In the genomic region with DNA sequence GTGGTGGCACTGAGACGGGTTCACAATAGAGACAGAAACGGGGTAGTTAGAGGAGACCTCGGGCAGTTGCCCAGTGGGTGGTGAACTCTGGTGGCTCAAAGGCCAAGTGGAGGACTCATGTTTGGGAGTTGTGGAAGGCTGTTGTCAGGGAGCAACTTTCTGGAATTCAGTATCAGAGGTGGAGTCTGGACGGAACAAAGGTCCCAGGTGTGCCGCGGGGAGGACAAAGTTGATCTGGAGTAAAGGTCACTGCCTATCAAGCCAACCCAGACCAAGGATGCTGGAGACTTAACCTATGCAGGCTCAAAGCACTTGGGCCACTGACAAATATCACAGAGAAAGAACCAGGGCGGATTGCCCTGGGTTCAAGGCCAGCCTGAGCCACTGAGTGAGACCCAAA, we compare ENCODE assay signal across 31 mouse cellular contexts. TPM values are rescaled to one million over a fixed set of nuclear protein-coding genes. Genes with fewer than 3 reads are reported as not detected.
DNase-seq lines count a peak whose midpoint lies in the region; ATAC-seq and TF ChIP-seq lines count a peak whose summit lies in the region.
"Had no signal": no experiment of that assay in that cellular context is flagged by ENCODE, and none has a peak within 500 bp of the region (broad histone marks: within the 10 kb centered on the region; RNA-seq: fewer than 3 reads in every experiment).

No protein-coding gene starts in this region.

- H3K36me3 ChIP-seq in kidney, adult 2 months (ENCODE audit: control insufficient read depth, insufficient read depth, low read length), result no peaks in the 10 kb centered on the region
- no peaks in the 10 kb centered on the region for H3K36me3 ChIP-seq in liver, embryonic 16.5 days (ENCODE audit: control insufficient read depth, insufficient read depth)
- H3K36me3 ChIP-seq in intestine, embryonic 16.5 days (ENCODE audit: control insufficient read depth, insufficient read depth, low read length), result no peaks in the 10 kb centered on the region
- no peaks in the 10 kb centered on the region for H3K36me3 ChIP-seq in stomach, postnatal 0 days (ENCODE audit: control insufficient read depth, insufficient read depth, low read length)
- no peaks in the 10 kb centered on the region for H3K36me3 ChIP-seq in thymus, adult 2 months (ENCODE audit: control insufficient read depth, insufficient read depth, low read length)
- H3K36me3 ChIP-seq: embryonic facial prominence, embryonic 12.5 days; embryonic facial prominence, embryonic 15.5 days; G1E; heart, embryonic 10.5 days; heart, embryonic 13.5 days; hindbrain, embryonic 13.5 days had no signal

- H3K4me2 ChIP-seq in liver, embryonic 16.5 days (ENCODE audit: low read depth, low read length), result no peak overlapping the region
- H3K4me2 ChIP-seq in intestine, embryonic 16.5 days (ENCODE audit: low read depth, low read length), result no peak overlapping the region
- H3K4me2 ChIP-seq in stomach, postnatal 0 days (replicated peaks; ENCODE audit: low read depth), result no peak overlapping the region
- H3K4me2 ChIP-seq: embryonic facial prominence, embryonic 12.5 days; embryonic facial prominence, embryonic 15.5 days; heart, embryonic 13.5 days; hindbrain, embryonic 13.5 days had no signal

- no peak for TF ChIP-seq POLR2A in kidney, adult 2 months (IDR thresholded peaks at IDR 0.05; ENCODE audit: low read depth, low read length)
- no peak for TF ChIP-seq POLR2A in thymus, adult 2 months (IDR thresholded peaks at IDR 0.05; ENCODE audit: control insufficient read depth, extremely low read depth, insufficient read depth, low read length, poor library complexity)

- no peak overlapping the region for H3K4me3 ChIP-seq in kidney, adult 2 months (ENCODE audit: insufficient read depth, low read depth, low read length)
- no peak overlapping the region for H3K4me3 ChIP-seq in liver, embryonic 16.5 days (ENCODE audit: low read depth, low read length)
- no peak overlapping the region for H3K4me3 ChIP-seq in intestine, embryonic 16.5 days (ENCODE audit: low read length)
- H3K4me3 ChIP-seq in stomach, postnatal 0 days (ENCODE audit: low read depth, low read length), result no peak overlapping the region
- no peak overlapping the region for H3K4me3 ChIP-seq in thymus, adult 2 months (ENCODE audit: control insufficient read depth, insufficient read depth, low read length)
- H3K4me3 ChIP-seq: embryonic facial prominence, embryonic 12.5 days; embryonic facial prominence, embryonic 15.5 days; heart, adult 2 months; heart, embryonic 10.5 days; heart, embryonic 13.5 days; hindbrain, embryonic 13.5 days had no signal

- 69% methylated on average over 7 of the region's 7 CpGs for WGBS in kidney, adult 2 months
- 71% methylated on average over 7 of the region's 7 CpGs for WGBS in liver, embryonic 16.5 days (ENCODE audit: insufficient replicate concordance)
- WGBS in intestine, embryonic 16.5 days, result 79% methylated on average over 7 of the region's 7 CpGs
- WGBS in stomach, postnatal 0 days, result 83% methylated on average over 7 of the region's 7 CpGs
- 97% methylated on average over 7 of the region's 7 CpGs for WGBS in thymus, adult 2 months

- TF ChIP-seq CTCF in kidney, adult 2 months (conservative IDR thresholded peaks at IDR 0.05; ENCODE audit: insufficient read depth, insufficient read length, low read depth, low read length), result no peak
- no peak for TF ChIP-seq CTCF in stomach, postnatal 0 days (IDR thresholded peaks at IDR 0.05; ENCODE audit: low read depth)
- TF ChIP-seq CTCF in thymus, adult 2 months (IDR thresholded peaks at IDR 0.05; ENCODE audit: borderline replicate concordance, control insufficient read depth, extremely low read depth, insufficient read depth, low read length, poor library complexity), result no peak

- no peaks in the 10 kb centered on the region for H3K4me1 ChIP-seq in kidney, adult 2 months (ENCODE audit: control insufficient read depth, insufficient read depth, low read length)
- no peaks in the 10 kb centered on the region for H3K4me1 ChIP-seq in liver, embryonic 16.5 days (ENCODE audit: control insufficient read depth, low read depth, low read length)
- H3K4me1 ChIP-seq in intestine, embryonic 16.5 days (ENCODE audit: control insufficient read depth, insufficient read depth, low read length), result no peaks in the 10 kb centered on the region
- no peaks in the 10 kb centered on the region for H3K4me1 ChIP-seq in stomach, postnatal 0 days (replicated peaks; ENCODE audit: control insufficient read depth, insufficient read depth)
- H3K4me1 ChIP-seq in thymus, adult 2 months (replicated peaks; ENCODE audit: control insufficient read depth, insufficient read depth, low read length), result no peaks in the 10 kb centered on the region
- H3K4me1 ChIP-seq: embryonic facial prominence, embryonic 12.5 days; embryonic facial prominence, embryonic 15.5 days; heart, embryonic 10.5 days; heart, embryonic 13.5 days; hindbrain, embryonic 13.5 days had no signal

- ATAC-seq in liver, embryonic 16.5 days (ENCODE audit: low read depth), result peak; percentile 60
- peak; percentile 84 for ATAC-seq in intestine, embryonic 16.5 days
- ATAC-seq in stomach, postnatal 0 days (ENCODE audit: low FRiP score, low TSS enrichment), result peak; percentile 88
- ATAC-seq: forebrain, embryonic 14.5 days; forebrain, postnatal 0 days; hindbrain, postnatal 0 days; Patski had no signal

- DNase-seq in kidney, adult 2 months, result peak; percentile 12
- DNase-seq in kidney, postnatal 4 days, result no peak
- DNase-seq in liver, result no peak
- DNase-seq in stomach, postnatal 0 days (ENCODE audit: low spot score), result peak; percentile 70
- no peak for DNase-seq in thymus, adult 2 months
- DNase-seq in spleen, adult 12 weeks (ENCODE audit: low spot score), result no peak
- DNase-seq: adrenal gland, postnatal 10 days; adrenal gland, postnatal 36 days; B cell, adult 2 months; cerebellum, adult 18-20 months; cerebellum, adult 9-10 months; cerebellum, postnatal 14 days; forebrain, postnatal 0 days; gastrocnemius, postnatal 25 days; heart, adult 2 months; heart, postnatal 14 days had no signal

- H3K27me3 ChIP-seq in kidney, adult 2 months (replicated peaks; ENCODE audit: control insufficient read depth, insufficient read depth, low read length), result no peaks in the 10 kb centered on the region; the same call in 1 of the 2 replicates
- no peaks in the 10 kb centered on the region for H3K27me3 ChIP-seq in liver, embryonic 16.5 days (ENCODE audit: control insufficient read depth, insufficient read depth, low read depth, low read length)
- no peaks in the 10 kb centered on the region for H3K27me3 ChIP-seq in intestine, embryonic 16.5 days (replicated peaks; ENCODE audit: control insufficient read depth, insufficient read depth, low read length)
- no peaks in the 10 kb centered on the region for H3K27me3 ChIP-seq in stomach, postnatal 0 days (ENCODE audit: control insufficient read depth, insufficient read depth, low read length)
- H3K27me3 ChIP-seq in thymus, adult 2 months (ENCODE audit: control insufficient read depth, insufficient read depth, low read length), result no peaks in the 10 kb centered on the region
- H3K27me3 ChIP-seq: CH12.LX; embryonic facial prominence, embryonic 12.5 days; embryonic facial prominence, embryonic 15.5 days; heart, embryonic 13.5 days; hindbrain, embryonic 13.5 days had no signal

- H3K9ac ChIP-seq in liver, embryonic 16.5 days (ENCODE audit: low read depth, low read length), result no peak overlapping the region
- H3K9ac ChIP-seq in intestine, embryonic 16.5 days (ENCODE audit: low read depth, low read length), result no peak overlapping the region
- no peak overlapping the region for H3K9ac ChIP-seq in stomach, postnatal 0 days (ENCODE audit: low read length)
- H3K9ac ChIP-seq: embryonic facial prominence, embryonic 12.5 days; embryonic facial prominence, embryonic 15.5 days; forebrain, postnatal 0 days; heart, embryonic 13.5 days; hindbrain, embryonic 13.5 days had no signal

- no peaks in the 10 kb centered on the region for H3K9me3 ChIP-seq in liver, embryonic 16.5 days (replicated peaks; ENCODE audit: control insufficient read depth, low read length)
- no peaks in the 10 kb centered on the region for H3K9me3 ChIP-seq in intestine, embryonic 16.5 days (ENCODE audit: control insufficient read depth, low read length)
- H3K9me3 ChIP-seq in stomach, postnatal 0 days (ENCODE audit: control insufficient read depth, low read length), result no peaks in the 10 kb centered on the region
- H3K9me3 ChIP-seq: embryonic facial prominence, embryonic 12.5 days; embryonic facial prominence, embryonic 15.5 days; G1E; heart, embryonic 10.5 days; heart, embryonic 13.5 days; hindbrain, embryonic 13.5 days had no signal

- TF ChIP-seq EP300 in stomach, postnatal 0 days (optimal IDR thresholded peaks at IDR 0.05), result no peak

- H3K27ac ChIP-seq in kidney, adult 2 months (ENCODE audit: insufficient read depth, low read depth, low read length), result no peak overlapping the region
- no peak overlapping the region for H3K27ac ChIP-seq in liver, embryonic 16.5 days (ENCODE audit: low read length)
- H3K27ac ChIP-seq in intestine, embryonic 16.5 days (ENCODE audit: low read length), result no peak overlapping the region
- H3K27ac ChIP-seq in stomach, postnatal 0 days (replicated peaks), result peak overlapping the region; percentile 61; the same call in 1 of the 2 replicates
- H3K27ac ChIP-seq in thymus, adult 2 months (ENCODE audit: control insufficient read depth, insufficient read depth, low read length), result no peak overlapping the region
- H3K27ac ChIP-seq: embryonic facial prominence, embryonic 12.5 days; embryonic facial prominence, embryonic 15.5 days; heart, adult 2 months; heart, embryonic 10.5 days; heart, embryonic 13.5 days; hindbrain, embryonic 13.5 days; hindbrain, postnatal 0 days had no signal

RNA-seq across cellular contexts. Expression of a gene that starts 5.5 kb away (rescaled TPM):
- not detected in 2 replicates for polyA plus RNA-seq in kidney, adult 2 months (2012; rRNA removed)
- polyA plus RNA-seq in liver, embryonic 16.5 days (2015; fragmentation: Nextera tagmentation; extraction: Ambion mirVana), result not detected in 2 replicates
- not detected in 2 replicates for polyA plus RNA-seq in intestine, embryonic 16.5 days (2015; fragmentation: Nextera tagmentation; extraction: Ambion mirVana)
- not detected in 2 replicates for polyA plus RNA-seq in stomach, postnatal 0 days (2015; fragmentation: Nextera tagmentation; extraction: Ambion mirVana)
- not detected in 2 replicates for polyA plus RNA-seq in thymus, adult 2 months (2012; rRNA removed)
- polyA plus RNA-seq: embryonic facial prominence, embryonic 12.5 days; embryonic facial prominence, embryonic 15.5 days; forebrain, embryonic 11.5 days; forebrain, embryonic 14.5 days; forebrain, postnatal 0 days; G1E; gonadal fat pad, adult 2 months; heart, adult 2 months; heart, embryonic 10.5 days; heart, embryonic 13.5 days; heart, embryonic 16.5 days; hindbrain, embryonic 13.5 days; hindbrain, postnatal 0 days; Patski had no signal

RNA-seq across cellular contexts. Expression of a gene that starts 48.4 kb away (rescaled TPM):
- not detected in 2 replicates for polyA plus RNA-seq in kidney, adult 2 months (2012; rRNA removed)
- not detected in 2 replicates for polyA plus RNA-seq in liver, embryonic 16.5 days (2015; fragmentation: Nextera tagmentation; extraction: Ambion mirVana)
- polyA plus RNA-seq in intestine, embryonic 16.5 days (2015; fragmentation: Nextera tagmentation; extraction: Ambion mirVana), result 0.12 TPM in 1 of 2 replicates, not detected in the other
- polyA plus RNA-seq in stomach, postnatal 0 days (2015; fragmentation: Nextera tagmentation; extraction: Ambion mirVana), result not detected in 2 replicates
- not detected in 2 replicates for polyA plus RNA-seq in thymus, adult 2 months (2012; rRNA removed)
- polyA plus RNA-seq: embryonic facial prominence, embryonic 12.5 days; embryonic facial prominence, embryonic 15.5 days; forebrain, embryonic 11.5 days; forebrain, embryonic 14.5 days; forebrain, postnatal 0 days; G1E; gonadal fat pad, adult 2 months; heart, adult 2 months; heart, embryonic 10.5 days; heart, embryonic 13.5 days; heart, embryonic 16.5 days; hindbrain, embryonic 13.5 days; hindbrain, postnatal 0 days had no signal

Comparison
In these comparisons a context has a peak if more than half of its experiments do, and no peak if none do; other contexts are left out.
1. DNase-seq: peak in kidney, adult 2 months (single experiment) and stomach, postnatal 0 days (single experiment); none in kidney, postnatal 4 days (0 of 2), liver (single experiment), thymus, adult 2 months (single experiment) and spleen, adult 12 weeks (single experiment).
2. Peak in every context shown above with its lines, with median percentiles within 50 percentile points of each other: ATAC-seq.